Mouse (Mus musculus) spleen, adult 2 months (tissue): ENCODE measurements around the gene Ldlrad3. TPM values are rescaled to one million over a fixed set of nuclear protein-coding genes. Genes with fewer than 3 reads are reported as not detected.

Experiments used
- DNase-seq, 2 experiments: peaks; one replicate each; pipeline versions ENCODE4 v3.0.0 to v3.0.0-alpha.2; 2012 to 2021; ENCODE audit warnings: low spot score in 2 of 2, low read depth in 1 of 2
- H3K27ac ChIP-seq: fragments of 200-500 bp; 2 replicates; pipeline ENCODE4 v1.5.1; 2012; ENCODE audit warnings: low read length, inconsistent platforms; ENCODE audit not compliant: insufficient read depth
- H3K27me3 ChIP-seq: fragments of 200-500 bp; 2 replicates; pipeline ENCODE4 v1.6.1; 2012; ENCODE audit warnings: mild to moderate bottlenecking, moderate library complexity, low read length, inconsistent platforms; ENCODE audit not compliant: control insufficient read depth, insufficient read depth
- H3K36me3 ChIP-seq: fragments of 200-500 bp; 2 replicates; pipeline ENCODE4 v1.6.1; 2012; ENCODE audit warnings: mild to moderate bottlenecking, low read length, inconsistent platforms; ENCODE audit not compliant: control insufficient read depth, insufficient read depth
- H3K4me1 ChIP-seq: fragments of 200-500 bp; 2 replicates; pipeline ENCODE4 v1.6.1; 2011; ENCODE audit warnings: inconsistent platforms; ENCODE audit not compliant: control insufficient read depth, insufficient read depth, insufficient read length
- H3K4me3 ChIP-seq: fragments of 200-500 bp; 2 replicates; pipeline ENCODE4 v1.5.1; 2011; ENCODE audit warnings: mild to moderate bottlenecking, inconsistent platforms; ENCODE audit not compliant: insufficient read depth, insufficient read length; ENCODE audit errors: extremely low read depth
- CTCF ChIP-seq: fragments of 200-500 bp; IDR thresholded peaks from 2 replicates; pipeline ENCODE4 v1.5.1; 2011; ENCODE audit warnings: mild to moderate bottlenecking, inconsistent platforms; ENCODE audit not compliant: insufficient read depth, insufficient read length, insufficient replicate concordance; ENCODE audit errors: extremely low read depth
- POLR2A ChIP-seq: fragments of 200-500 bp; IDR thresholded peaks from 2 replicates; pipeline ENCODE4 v1.6.1; 2011; ENCODE audit warnings: low read depth, low read length, inconsistent platforms
- WGBS: fragments of 180-500 bp; shearing (Covaris S2); methylation state at CpG from one replicate; pipeline ENCODE4 v1.1.7; 2018; 5-methylcytosine and 5-hydroxymethylcytosine counted together
- polyA plus RNA-seq: library from polyadenylated mRNA; depleted of rRNA; stranded (reverse); fragments of >200 nt; gene quantifications from 2 replicates; pipeline ENCODE4 v1.2.3, GENCODE M21; 2012

Gene Ldlrad3
- polyA plus RNA-seq, 1 experiment, result 3.5 TPM

GRCm38 (mm10) chr2:101997013-101997412, 189.2 kb downstream of the Ldlrad3 start:
- TF ChIP-seq POLR2A (no peak), CTCF (no peak)
- Histone ChIP-seq H3K4me3 (no peak overlapping the region), H3K36me3 (no peaks in the 10 kb centered on the region), H3K27ac (no peak overlapping the region), H3K4me1 (peaks cover 18% of the 10 kb centered on the region), H3K27me3 (no peaks in the 10 kb centered on the region)
- 93% methylated on average over 11 of the region's 11 CpGs for WGBS
- DNase-seq, result no peak

DNA sequence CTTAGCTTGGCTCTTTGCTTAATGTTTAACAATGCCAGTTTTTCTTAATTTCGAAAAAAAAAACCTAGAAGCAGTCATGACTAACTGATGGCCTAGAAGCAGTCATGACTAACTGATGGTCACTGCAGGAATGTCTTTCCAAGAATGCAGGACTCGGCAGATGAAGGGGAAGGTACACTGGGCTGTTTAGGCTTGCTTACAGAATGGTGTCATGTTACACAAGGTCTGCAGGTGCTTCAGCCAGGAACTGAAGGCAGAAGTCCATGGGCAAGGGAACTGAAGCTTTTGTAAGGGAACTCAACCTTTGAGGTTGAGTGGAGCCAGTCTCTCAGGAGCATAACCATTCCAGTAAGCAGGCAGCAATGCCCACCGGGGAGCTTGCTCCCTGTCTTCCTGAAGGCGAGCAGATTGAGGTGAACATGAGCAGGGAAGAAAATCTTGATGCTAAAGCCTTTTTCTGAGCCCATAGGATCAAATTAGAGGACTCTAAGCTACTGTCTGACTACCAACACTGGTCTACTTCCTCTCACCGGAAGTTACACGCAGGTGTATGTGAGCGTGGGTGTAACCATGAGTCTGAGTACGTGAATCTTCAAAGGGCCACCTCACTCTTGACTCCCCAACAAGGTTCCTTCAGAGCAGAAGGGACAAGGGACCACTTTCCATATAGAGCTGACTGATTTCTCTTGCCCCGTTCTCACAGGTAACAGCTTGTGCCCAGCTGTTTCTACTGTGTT, 193.4 kb downstream of the Ldlrad3 start:
- TF ChIP-seq POLR2A, result no peak; the same call in 1 of the 2 replicates
- TF ChIP-seq CTCF, result no peak
- no peak overlapping the region for H3K4me3 ChIP-seq
- WGBS, result 39% methylated on average over 9 of the region's 9 CpGs
- H3K27me3 ChIP-seq, result no peaks in the 10 kb centered on the region
- H3K4me1 ChIP-seq, result peaks cover 17% of the 10 kb centered on the region; the same call in 1 of the 2 replicates
- DNase-seq, result peak; percentile 22 to 68
- H3K27ac ChIP-seq, result peak overlapping the region; percentile 91
- no peaks in the 10 kb centered on the region for H3K36me3 ChIP-seq

GRCm38 (mm10) chr2:101991726-101992125, 194.5 kb downstream of the Ldlrad3 start:
- TF ChIP-seq POLR2A (no peak), CTCF (no peak)
- Histone ChIP-seq H3K27ac (no peak overlapping the region; the same call in 1 of the 2 replicates), H3K36me3 (no peaks in the 10 kb centered on the region), H3K27me3 (no peaks in the 10 kb centered on the region), H3K4me1 (peaks cover 17% of the 10 kb centered on the region; the same call in 1 of the 2 replicates), H3K4me3 (no peak overlapping the region)
- DNase-seq, result no peak
- 23% methylated on average over 2 of the region's 2 CpGs for WGBS

DNA sequence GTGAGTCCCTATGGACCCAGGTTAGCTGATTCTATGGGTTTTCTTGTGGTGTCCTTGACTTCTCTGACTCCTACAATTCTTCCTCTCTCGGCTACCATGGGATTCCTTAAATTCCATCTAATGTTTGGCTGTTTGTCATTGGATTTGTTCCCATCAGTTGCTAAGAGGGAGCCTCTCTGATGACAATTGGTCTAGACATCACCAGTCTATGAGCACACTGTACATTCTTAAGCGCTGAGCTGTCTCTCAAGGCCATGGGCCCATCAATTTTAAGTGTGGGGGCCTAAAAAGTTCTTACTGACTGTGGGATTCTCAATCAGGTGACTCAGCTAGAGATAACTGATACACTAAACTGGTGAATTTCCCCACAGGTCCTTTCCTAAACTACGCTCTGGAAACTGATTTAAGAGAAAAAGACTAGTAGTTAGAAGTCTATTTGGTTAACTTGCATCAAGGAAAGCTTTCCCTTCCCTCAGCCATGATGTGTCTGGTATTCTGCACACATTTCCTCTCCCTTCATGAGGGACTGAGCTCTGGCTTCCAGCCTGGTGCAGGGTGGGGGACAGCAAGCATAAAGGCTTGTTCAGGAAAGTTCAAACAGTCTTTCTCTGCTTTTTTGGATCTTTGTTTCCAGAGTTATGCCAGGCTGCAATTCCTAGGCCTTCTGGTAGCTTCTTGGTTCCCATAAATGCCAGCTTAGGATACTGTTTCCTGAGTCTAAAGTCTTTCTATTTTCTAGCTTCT, 199.7 kb downstream of the Ldlrad3 start:
- no peak overlapping the region for H3K27ac ChIP-seq

DNA sequence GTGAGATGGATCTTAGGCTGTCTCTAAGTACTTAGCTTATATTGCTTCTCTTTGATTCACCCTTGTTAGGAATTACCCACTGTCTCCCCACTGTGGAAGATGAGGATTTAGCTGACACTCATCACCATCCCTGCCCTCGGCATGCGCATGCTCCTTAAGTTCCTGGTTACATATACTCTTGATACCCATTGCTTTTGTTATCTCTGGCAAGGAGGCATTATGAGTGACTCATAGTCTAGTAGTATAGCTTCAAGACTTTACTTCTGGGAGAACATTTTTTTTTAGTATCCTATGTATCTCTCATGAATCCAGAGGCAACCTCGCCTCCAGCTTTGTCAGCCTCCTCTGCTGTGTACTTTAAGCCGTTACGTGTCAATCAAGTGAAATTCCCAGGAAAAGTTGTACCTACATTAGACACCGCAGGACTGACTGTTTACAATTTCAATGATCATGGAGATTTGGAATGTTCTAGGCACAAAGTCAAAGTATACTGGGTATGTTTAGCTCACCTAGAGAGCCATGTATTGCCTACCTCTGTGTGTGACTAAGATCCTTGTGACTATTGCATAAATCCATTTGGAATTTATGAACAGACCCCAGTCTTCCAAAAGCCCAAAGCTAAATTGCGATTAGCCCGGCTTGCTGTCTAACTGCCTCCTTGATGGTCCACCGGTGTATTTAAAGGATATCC, 202.2 kb downstream of the Ldlrad3 start:
- 96% methylated on average over 9 of the region's 9 CpGs for WGBS
- H3K4me3 ChIP-seq, result no peak overlapping the region
- no peak overlapping the region for H3K27ac ChIP-seq
- no peaks in the 10 kb centered on the region for H3K36me3 ChIP-seq
- DNase-seq, result no peak
- TF ChIP-seq POLR2A (no peak), CTCF (no peak)
- H3K4me1 ChIP-seq, result peaks cover 5% of the 10 kb centered on the region; the same call in 1 of the 2 replicates
- H3K27me3 ChIP-seq, result no peaks in the 10 kb centered on the region

More for the DNA sequence above, 199.7 kb downstream of the Ldlrad3 start:
- no peak for DNase-seq
- no peaks in the 10 kb centered on the region for H3K27me3 ChIP-seq
- no peak overlapping the region for H3K4me3 ChIP-seq
- H3K36me3 ChIP-seq, result no peaks in the 10 kb centered on the region
- TF ChIP-seq POLR2A, result no peak
- TF ChIP-seq CTCF, result no peak
- 86% methylated on average over 3 of the region's 3 CpGs for WGBS
- peaks cover 8% of the 10 kb centered on the region; the same call in 1 of the 2 replicates for H3K4me1 ChIP-seq

- 70% methylated on average over 15 of the region's 15 CpGs for WGBS
- no peak for TF ChIP-seq CTCF
- TF ChIP-seq POLR2A, result no peak
- Histone ChIP-seq H3K27me3 (no peaks in the 10 kb centered on the region), H3K36me3 (no peaks in the 10 kb centered on the region), H3K4me1 (peaks cover 5% of the 10 kb centered on the region; the same call in 1 of the 2 replicates), H3K4me3 (no peak overlapping the region), H3K27ac (no peak overlapping the region)
- DNase-seq, result no peak
These were observed 202.9 kb downstream of the Ldlrad3 start for GRCm38 (mm10) chr2:101983082-101983852.
